Mouse (Mus musculus) intestine, postnatal 0 days (tissue): ENCODE results near the gene Vmn1r220. TPM values are rescaled to one million over a fixed set of nuclear protein-coding genes. Genes with fewer than 3 reads are reported as not detected.
"Not testable (repeated sequence)": the region's sequence is repeated elsewhere in the genome, so short reads cannot be mapped to it uniquely, and the experiment has no call there.

Source experiments
- ATAC-seq: fragments of 200-750 bp; cut with Nextera tagmentation; 2 replicates; pipeline ENCODE4 v1.8.0; 2017; ENCODE audit warnings: mild to moderate bottlenecking, moderate TSS enrichment, moderate library complexity
- H3K27ac ChIP-seq: fragments of 300-500 bp; sonication (generic); 2 replicates; pipeline ENCODE4 v1.5.1; 2014; ENCODE audit warnings: mild to moderate bottlenecking, low read depth, low read length, moderate library complexity
- H3K27me3 ChIP-seq: fragments of 300-500 bp; sonication (generic); replicated peaks from 2 replicates; pipeline ENCODE4 v1.6.1; 2014; ENCODE audit warnings: low read length, mixed read lengths; ENCODE audit not compliant: control insufficient read depth, insufficient read depth
- H3K36me3 ChIP-seq: fragments of 300-500 bp; sonication (generic); 2 replicates; pipeline ENCODE4 v1.6.1; 2014; ENCODE audit warnings: mild to moderate bottlenecking, moderate library complexity; ENCODE audit not compliant: control insufficient read depth, insufficient read depth
- H3K4me1 ChIP-seq: fragments of 300-500 bp; sonication (generic); replicated peaks from 2 replicates; pipeline ENCODE4 v1.6.1; 2014; ENCODE audit warnings: antibody characterized with exemption, low read length, mixed read lengths; ENCODE audit not compliant: control insufficient read depth, insufficient read depth
- H3K4me2 ChIP-seq: fragments of 300-500 bp; sonication (generic); replicated peaks from 2 replicates; pipeline ENCODE4 v1.6.1; 2014; ENCODE audit warnings: low read depth, mild to moderate bottlenecking, moderate library complexity
- H3K4me3 ChIP-seq: fragments of 300-500 bp; sonication (generic); 2 replicates; pipeline ENCODE4 v1.5.1; 2014; ENCODE audit warnings: low read depth, low read length
- H3K9ac ChIP-seq: fragments of 300-500 bp; sonication (generic); 2 replicates; pipeline ENCODE4 v1.6.1; 2014; ENCODE audit warnings: mild to moderate bottlenecking, low read depth, low read length
- H3K9me3 ChIP-seq: fragments of 300-500 bp; sonication (generic); 2 replicates; pipeline ENCODE4 v1.6.1; 2016; ENCODE audit warnings: mixed run types; ENCODE audit not compliant: control insufficient read depth
- CTCF ChIP-seq: sonication (generic); IDR thresholded peaks from 2 replicates; pipeline ENCODE4 v1.5.1; 2016; ENCODE audit warnings: low read depth, mild to moderate bottlenecking, control low read depth, antibody characterized with exemption, moderate library complexity
- WGBS: fragments of 180-500 bp; shearing (Covaris S2); extraction: QIAGEN DNeasy Blood & Tissue Kit; methylation state at CpG from one replicate; pipeline ENCODE4 v1.1.7; 2014; 5-methylcytosine and 5-hydroxymethylcytosine counted together
- polyA plus RNA-seq: library from polyadenylated mRNA; unstranded; fragments of >200 nt; fragmentation: Nextera tagmentation; extraction: Ambion mirVana; gene quantifications from 2 replicates; pipeline ENCODE4 v1.2.1, GENCODE M21; 2015

The Vmn1r220 gene
- polyA plus RNA-seq, result not detected in 2 replicates

DNA sequence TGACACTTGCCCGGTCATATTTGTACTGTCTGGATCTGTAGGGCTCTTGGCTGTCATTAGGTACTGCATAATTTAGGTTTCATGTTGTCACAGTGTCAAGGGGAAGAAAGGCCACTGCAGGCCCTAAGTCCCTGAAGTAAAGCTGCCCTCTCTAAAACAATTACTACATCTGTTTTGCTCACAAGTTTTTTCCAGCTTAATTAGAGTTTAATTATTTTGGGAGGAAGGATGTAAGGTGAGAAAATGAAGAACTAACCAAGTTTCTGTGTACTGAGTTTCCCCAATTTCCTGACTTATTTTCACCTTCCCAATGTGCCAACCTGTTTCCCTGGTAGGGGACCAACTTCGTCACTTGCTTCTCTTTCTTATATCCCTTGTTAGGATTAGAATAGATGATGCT lies at the start of gene Vmn1r220:
Gene Vmn1r220, minus strand, starts transcription at position 101 of the 400 bp plus-strand sequence.
- ATAC-seq, result no peak
- no peak for TF ChIP-seq CTCF
- no peak within 1 kb of the TSS for H3K9ac ChIP-seq
- no peaks in the 10 kb centered on the region for H3K9me3 ChIP-seq
- H3K4me2 ChIP-seq, result no peak within 1 kb of the TSS
- no peaks in the 10 kb centered on the region for H3K36me3 ChIP-seq
- H3K27me3 ChIP-seq, result no peaks in the 10 kb centered on the region
- H3K4me1 ChIP-seq, result no peaks in the 10 kb centered on the region
- WGBS, result 85% methylated on average over 2 of the region's 2 CpGs
- H3K27ac ChIP-seq, result no peak within 1 kb of the TSS
- no peak within 1 kb of the TSS for H3K4me3 ChIP-seq

DNA sequence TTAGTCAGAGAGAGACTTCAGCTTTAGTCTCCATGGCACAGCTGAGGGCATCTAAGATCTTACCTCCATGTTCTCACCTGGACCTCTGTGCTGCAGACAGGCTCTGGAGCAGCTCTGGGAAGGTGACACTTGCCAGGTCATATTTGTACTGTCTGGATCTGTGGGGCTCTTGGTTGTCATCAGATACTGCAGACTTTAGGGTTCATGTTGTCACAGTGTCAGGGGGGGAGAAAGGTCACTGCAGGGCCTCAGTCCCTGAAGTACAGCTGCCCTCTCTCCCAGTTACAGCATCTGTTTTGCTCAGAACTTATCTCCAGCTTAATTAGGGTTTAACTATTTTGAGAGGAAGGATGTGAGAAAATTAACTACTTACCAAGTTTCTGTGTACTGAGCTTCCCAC lies 48.1 kb upstream of the Vmn1r220 start, which contains the start of gene Vmn1r222:
Gene Vmn1r222, minus strand, starts transcription at position 101 of the 400 bp plus-strand sequence.
- not testable (repeated sequence) for H3K4me1 ChIP-seq, H3K27ac ChIP-seq, H3K4me3 ChIP-seq, H3K4me2 ChIP-seq, H3K9ac ChIP-seq, H3K27me3 ChIP-seq, H3K36me3 ChIP-seq, H3K9me3 ChIP-seq, ATAC-seq

DNA sequence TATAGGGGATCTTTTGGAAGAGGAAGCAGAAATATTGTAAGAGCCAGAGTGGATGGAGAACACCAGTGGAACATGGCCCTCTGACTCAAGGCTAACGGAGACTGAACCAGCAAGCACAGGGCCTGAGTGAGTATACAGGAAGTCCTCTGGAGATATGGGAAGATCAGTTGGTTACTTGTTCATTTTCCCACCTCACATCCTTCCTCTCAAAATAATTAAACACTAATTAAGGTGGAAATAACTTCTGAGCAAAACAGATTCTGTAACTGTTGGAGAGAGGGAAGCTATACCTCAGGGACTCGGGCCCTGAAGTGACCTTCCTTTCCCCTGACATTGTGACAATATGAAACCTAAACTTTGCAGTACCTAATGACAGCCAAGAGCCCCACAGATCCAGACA lies 26.1 kb upstream of the Vmn1r220 start, which contains the start of gene Vmn1r221:
Gene Vmn1r221, plus strand, starts transcription at position 301 of the 400 bp plus-strand sequence.
- ATAC-seq, H3K9ac ChIP-seq, H3K4me2 ChIP-seq, H3K27me3 ChIP-seq, H3K36me3 ChIP-seq, H3K9me3 ChIP-seq, H3K4me1 ChIP-seq, H3K4me3 ChIP-seq, H3K27ac ChIP-seq: not testable (repeated sequence)
- 84% methylated on average over 2 of the region's 2 CpGs for WGBS

DNA sequence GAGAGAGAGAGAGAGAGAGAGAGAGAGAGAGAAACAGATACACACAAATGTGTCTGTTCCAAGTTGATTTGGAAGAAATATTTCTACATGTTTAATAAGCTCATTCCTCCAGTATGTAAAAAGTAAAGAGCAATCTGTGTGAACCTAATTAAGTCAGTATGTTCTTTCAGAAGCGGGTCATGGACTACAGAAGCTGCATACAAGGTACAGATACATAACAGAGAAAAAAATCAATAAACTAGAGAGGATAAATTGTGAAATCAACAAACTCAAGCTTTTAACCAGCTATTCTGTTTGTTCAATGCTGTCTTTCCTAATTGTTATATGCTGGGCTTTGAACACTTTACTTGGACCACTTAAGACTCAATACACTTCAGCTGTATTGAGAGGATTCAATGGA lies 16.1 kb upstream of the Vmn1r220 start:
- H3K4me1 ChIP-seq, H3K27ac ChIP-seq, ATAC-seq, H3K9me3 ChIP-seq, H3K4me2 ChIP-seq, H3K4me3 ChIP-seq, H3K27me3 ChIP-seq, H3K9ac ChIP-seq, H3K36me3 ChIP-seq: not testable (repeated sequence)
- 70% methylated on average over 1 of the region's 1 CpGs for WGBS

DNA sequence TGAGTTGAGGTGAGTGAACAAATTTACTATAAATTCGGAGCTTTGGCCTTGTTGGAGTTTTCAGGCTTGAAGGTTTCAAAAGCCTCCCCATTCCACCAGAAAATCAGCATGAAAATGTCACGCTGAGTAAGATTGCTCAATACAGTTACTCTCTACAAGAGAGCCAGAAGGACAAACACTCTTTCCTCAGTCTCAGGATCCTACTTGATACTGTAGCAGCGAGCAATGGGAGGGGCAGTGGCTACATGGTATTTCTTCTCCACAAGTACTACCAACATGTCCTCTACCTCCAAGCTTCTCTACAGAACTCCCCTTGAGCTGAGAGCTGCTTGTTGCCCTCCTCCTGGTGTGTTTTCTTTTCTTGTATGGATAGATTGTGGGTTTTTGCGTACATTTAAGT lies 21.3 kb downstream of the Vmn1r220 start:
- WGBS, result 83% methylated on average over 4 of the region's 4 CpGs
- not testable (repeated sequence) for ATAC-seq, H3K27ac ChIP-seq, H3K4me3 ChIP-seq, H3K9me3 ChIP-seq, H3K9ac ChIP-seq, H3K4me2 ChIP-seq, H3K36me3 ChIP-seq, H3K4me1 ChIP-seq, H3K27me3 ChIP-seq

DNA sequence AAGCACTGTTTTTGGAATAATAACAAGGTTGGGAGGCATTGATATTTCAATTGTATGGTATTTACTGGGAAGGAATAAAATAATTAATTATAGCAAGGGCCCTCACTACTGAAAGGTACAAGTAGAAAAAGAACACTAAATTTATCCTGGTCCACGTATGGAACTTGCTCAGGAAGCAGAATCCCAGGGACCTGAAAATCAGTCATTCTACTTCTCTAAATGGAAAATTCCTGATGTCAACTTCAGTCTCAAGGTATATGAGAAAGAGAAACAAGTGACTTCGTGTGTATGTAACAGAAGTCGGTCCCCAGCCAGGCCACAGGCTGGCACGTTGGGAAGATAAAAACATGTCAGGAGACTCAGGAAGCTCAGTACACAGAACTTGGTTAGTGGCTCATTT lies 28.8 kb downstream of the Vmn1r220 start, which contains the start of gene Vmn1r219:
Gene Vmn1r219, plus strand, starts transcription at position 301 of the 400 bp plus-strand sequence.
- Histone ChIP-seq H3K27me3 (no peaks in the 10 kb centered on the region), H3K4me3 (no peak within 1 kb of the TSS), H3K9me3 (no peaks in the 10 kb centered on the region), H3K4me1 (no peaks in the 10 kb centered on the region), H3K27ac (no peak within 1 kb of the TSS), H3K36me3 (no peaks in the 10 kb centered on the region), H3K9ac (no peak within 1 kb of the TSS), H3K4me2 (no peak within 1 kb of the TSS)
- no peak for ATAC-seq
- no peak for TF ChIP-seq CTCF
- 74% methylated on average over 4 of the region's 4 CpGs for WGBS

DNA sequence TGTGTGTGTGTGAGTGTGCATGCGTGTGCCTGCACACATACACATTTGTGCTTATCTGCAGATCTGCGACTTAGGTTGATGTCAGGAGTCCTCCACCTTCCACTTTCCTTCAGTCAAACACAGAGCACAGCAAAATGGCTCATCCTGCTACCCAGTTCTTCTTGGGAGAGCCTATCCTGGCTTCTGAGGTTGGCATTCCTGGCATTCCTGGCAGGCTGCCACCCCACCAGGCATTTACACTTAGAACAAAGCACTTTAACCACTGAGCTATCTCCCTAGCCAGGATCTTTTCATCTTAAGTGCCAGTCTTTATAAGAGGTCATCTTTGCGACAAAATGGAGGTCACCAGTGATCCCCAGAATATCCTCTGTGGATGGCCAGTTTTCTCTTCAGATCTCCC lies 29.9 kb downstream of the Vmn1r220 start:
- WGBS, result 68% methylated on average over 3 of the region's 3 CpGs
- Histone ChIP-seq H3K9me3 (no peaks in the 10 kb centered on the region), H3K4me1 (no peaks in the 10 kb centered on the region), H3K4me2 (no peak overlapping the region), H3K27ac (no peak overlapping the region), H3K4me3 (no peak overlapping the region), H3K9ac (no peak overlapping the region), H3K27me3 (no peaks in the 10 kb centered on the region), H3K36me3 (no peaks in the 10 kb centered on the region)
- no peak for TF ChIP-seq CTCF
- ATAC-seq, result no peak
